Mouse (Mus musculus) liver, embryonic 14.5 days (tissue): ENCODE measurements at regions not wholly inside any gene's neighbourhood (a gene's known extent, or its start where the extent isn't known, plus 50 kb on each side); places are given as distances from the start of the nearest gene placed in this dataset.

ENCODE experiments used
- CTCF ChIP-seq: IDR thresholded peaks from 2 replicates; pipeline ENCODE4 v1.5.1; 2016; ENCODE audit warnings: antibody characterized with exemption, low read depth, control low read depth
- EP300 ChIP-seq: IDR thresholded peaks from 2 replicates; pipeline ENCODE4 v1.6.1; 2016; ENCODE audit warnings: antibody characterized with exemption, low read depth

DNA sequence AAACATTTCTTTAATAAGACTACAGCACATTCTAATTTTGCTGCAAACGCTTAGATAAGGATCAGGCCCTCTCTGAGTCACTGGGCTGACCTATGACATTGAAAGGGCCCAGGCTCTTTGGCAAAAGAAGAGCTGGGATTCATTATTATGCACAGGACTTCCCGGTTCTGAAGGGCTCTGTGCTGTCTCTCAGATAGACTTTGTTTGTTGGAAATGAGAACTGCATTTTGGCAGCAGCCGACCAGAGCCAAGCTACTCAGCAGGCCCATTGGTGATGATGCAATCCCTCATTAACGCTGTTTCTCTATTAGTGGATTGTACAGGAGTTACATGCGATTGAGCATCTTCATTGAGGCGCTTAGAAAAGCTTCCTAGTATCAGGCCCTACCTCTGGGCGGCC is 204.9 kb upstream of the Sox2 start:
- TF ChIP-seq EP300 = no peak
- TF ChIP-seq CTCF = no peak
